ENCODE assay signal across 12 mouse cellular contexts in the genomic region with DNA sequence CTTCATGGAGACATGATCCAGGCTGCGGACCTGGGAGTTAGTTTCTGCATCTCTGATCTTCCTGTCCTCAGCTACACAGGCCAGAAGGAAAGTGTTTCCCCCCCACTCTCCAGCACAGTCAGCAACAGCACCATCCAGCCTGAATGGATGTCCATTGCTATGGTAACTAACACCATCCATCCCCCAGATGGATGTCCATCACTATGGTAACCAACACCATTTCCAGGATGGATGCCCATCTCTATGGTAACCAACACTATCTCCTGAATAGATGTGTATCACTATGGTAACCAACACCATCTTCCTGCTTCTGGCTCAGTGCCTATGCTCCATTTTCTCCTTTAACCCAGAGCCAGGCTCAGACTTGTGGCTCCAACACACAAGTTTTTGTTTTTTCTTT.
A peak's percentile ranks its signal among the peaks of the same experiment; 100 is the strongest.
DNase-seq lines count a peak whose midpoint lies in the region; ATAC-seq and TF ChIP-seq lines count a peak whose summit lies in the region.
"Had no signal": no experiment of that assay in that cellular context is flagged by ENCODE, and none has a peak within 500 bp of the region (broad histone marks: within the 10 kb centered on the region; RNA-seq: fewer than 3 reads in every experiment).

No protein-coding gene starts in this region.

- H3K4me3 ChIP-seq in embryonic facial prominence, embryonic 11.5 days (ENCODE audit: low read depth, low read length): no peak overlapping the region
- no peak overlapping the region for H3K4me3 ChIP-seq in embryonic facial prominence, embryonic 10.5 days
- H3K4me3 ChIP-seq in hindbrain, embryonic 15.5 days: no peak overlapping the region
- H3K4me3 ChIP-seq in midbrain, embryonic 14.5 days (replicated peaks; ENCODE audit: low read depth, low read length): no peak overlapping the region
- H3K4me3 ChIP-seq: heart, embryonic 15.5 days; limb, embryonic 15.5 days had no signal

- no peak overlapping the region for H3K9ac ChIP-seq in embryonic facial prominence, embryonic 11.5 days (replicated peaks; ENCODE audit: low read length)
- H3K9ac ChIP-seq in hindbrain, embryonic 15.5 days: no peak overlapping the region
- H3K9ac ChIP-seq in midbrain, embryonic 14.5 days (replicated peaks; ENCODE audit: low read length): no peak overlapping the region
- H3K9ac ChIP-seq: heart, embryonic 15.5 days; limb, embryonic 15.5 days had no signal

- WGBS in embryonic facial prominence, embryonic 11.5 days: 86% methylated on average over 1 of the region's 1 CpGs
- WGBS in embryonic facial prominence, embryonic 10.5 days: 66% methylated on average over 1 of the region's 1 CpGs
- 73% methylated on average over 1 of the region's 1 CpGs for WGBS in hindbrain, embryonic 15.5 days
- 82% methylated on average over 1 of the region's 1 CpGs for WGBS in midbrain, embryonic 14.5 days

- H3K4me2 ChIP-seq in embryonic facial prominence, embryonic 11.5 days (ENCODE audit: low read depth, low read length): no peak overlapping the region
- no peak overlapping the region for H3K4me2 ChIP-seq in hindbrain, embryonic 15.5 days
- no peak overlapping the region for H3K4me2 ChIP-seq in midbrain, embryonic 14.5 days (ENCODE audit: low read length)
- H3K4me2 ChIP-seq: heart, embryonic 15.5 days; limb, embryonic 15.5 days had no signal

- H3K27me3 ChIP-seq in embryonic facial prominence, embryonic 11.5 days (ENCODE audit: control insufficient read depth, insufficient read depth, low read length): no peaks in the 10 kb centered on the region
- no peaks in the 10 kb centered on the region for H3K27me3 ChIP-seq in embryonic facial prominence, embryonic 10.5 days (replicated peaks; ENCODE audit: low read depth, poor library complexity, severe bottlenecking)
- H3K27me3 ChIP-seq in hindbrain, embryonic 15.5 days: no peaks in the 10 kb centered on the region
- H3K27me3 ChIP-seq in midbrain, embryonic 14.5 days (ENCODE audit: control insufficient read depth, insufficient read depth, low read length): no peaks in the 10 kb centered on the region
- H3K27me3 ChIP-seq: heart, embryonic 15.5 days; limb, embryonic 15.5 days had no signal

- TF ChIP-seq POLR2A in brain, embryonic 14.5 days (IDR thresholded peaks at IDR 0.05; ENCODE audit: borderline replicate concordance, extremely low read depth, insufficient read depth, insufficient read length, poor library complexity, severe bottlenecking): no peak

- no peaks in the 10 kb centered on the region for H3K36me3 ChIP-seq in embryonic facial prominence, embryonic 11.5 days (replicated peaks; ENCODE audit: control insufficient read depth, insufficient read depth, low read depth, low read length)
- H3K36me3 ChIP-seq in embryonic facial prominence, embryonic 10.5 days (replicated peaks): no peaks in the 10 kb centered on the region
- H3K36me3 ChIP-seq in hindbrain, embryonic 15.5 days: no peaks in the 10 kb centered on the region
- H3K36me3 ChIP-seq in midbrain, embryonic 14.5 days (ENCODE audit: control insufficient read depth, insufficient read depth, low read length): no peaks in the 10 kb centered on the region
- H3K36me3 ChIP-seq: heart, embryonic 15.5 days; limb, embryonic 15.5 days had no signal

- 0 out of 2 replicates have a peak, but pooled peaks have one; percentile 48 for ATAC-seq in embryonic facial prominence, embryonic 11.5 days (replicated peaks; ENCODE audit: insufficient number of reproducible peaks, low FRiP score, low TSS enrichment, low read depth)
- peak; percentile 83 for ATAC-seq in hindbrain, embryonic 15.5 days (ENCODE audit: low FRiP score, low read depth)
- peak; percentile 74 for ATAC-seq in midbrain, embryonic 14.5 days (ENCODE audit: low FRiP score, low TSS enrichment)

- no peaks in the 10 kb centered on the region for H3K4me1 ChIP-seq in embryonic facial prominence, embryonic 11.5 days (ENCODE audit: control insufficient read depth, insufficient read depth, low read length)
- H3K4me1 ChIP-seq in embryonic facial prominence, embryonic 10.5 days: peaks cover 2% of the 10 kb centered on the region
- peaks cover 5% of the 10 kb centered on the region; the same call in 1 of the 2 replicates for H3K4me1 ChIP-seq in hindbrain, embryonic 15.5 days (replicated peaks)
- 0 out of 2 replicates have a peak, but pooled peaks cover 8% of the 10 kb centered on the region for H3K4me1 ChIP-seq in midbrain, embryonic 14.5 days (ENCODE audit: control insufficient read depth, insufficient read depth, low read length)

- no peak overlapping the region for H3K27ac ChIP-seq in embryonic facial prominence, embryonic 11.5 days (replicated peaks; ENCODE audit: low read depth, low read length)
- H3K27ac ChIP-seq in embryonic facial prominence, embryonic 10.5 days (replicated peaks): no peak overlapping the region
- no peak overlapping the region for H3K27ac ChIP-seq in hindbrain, embryonic 15.5 days (replicated peaks)
- H3K27ac ChIP-seq in midbrain, embryonic 14.5 days (replicated peaks; ENCODE audit: low read depth, low read length): no peak overlapping the region
- H3K27ac ChIP-seq: heart, embryonic 15.5 days; limb, embryonic 15.5 days had no signal

- no peak for TF ChIP-seq CTCF in brain, embryonic 14.5 days (IDR thresholded peaks at IDR 0.05; ENCODE audit: borderline replicate concordance, extremely low read depth, insufficient read depth, insufficient read length)

- no peaks in the 10 kb centered on the region for H3K9me3 ChIP-seq in embryonic facial prominence, embryonic 11.5 days (replicated peaks; ENCODE audit: control insufficient read depth, low read length)
- H3K9me3 ChIP-seq in embryonic facial prominence, embryonic 10.5 days: no peaks in the 10 kb centered on the region
- no peaks in the 10 kb centered on the region for H3K9me3 ChIP-seq in hindbrain, embryonic 15.5 days
- no peaks in the 10 kb centered on the region for H3K9me3 ChIP-seq in midbrain, embryonic 14.5 days (ENCODE audit: control insufficient read depth, low read length)
- H3K9me3 ChIP-seq: heart, embryonic 15.5 days; limb, embryonic 15.5 days had no signal

- no peak for DNase-seq in embryonic facial prominence, embryonic 11.5 days (ENCODE audit: low spot score)
- DNase-seq in embryonic facial prominence, embryonic 10.5 days (ENCODE audit: low spot score): no peak
- DNase-seq in brain, embryonic 14.5 days (ENCODE audit: low read depth): peak; percentile 88
- peak; percentile 74 for DNase-seq in midbrain, embryonic 14.5 days
- DNase-seq in lung, adult 18-20 months: no peak
- DNase-seq in adrenal gland, postnatal 4 days (ENCODE audit: low spot score in 2 of 2): no peak
- no peak for DNase-seq in T-cell, adult 2 months (ENCODE audit: low spot score)
- DNase-seq: adrenal gland, postnatal 36 days; kidney, postnatal 10 days had no signal

Comparison
In these comparisons a context has a peak if more than half of its experiments do, and no peak if none do; other contexts are left out.
1. DNase-seq: peak in brain, embryonic 14.5 days (single experiment) and midbrain, embryonic 14.5 days (single experiment); none in embryonic facial prominence, embryonic 11.5 days (single experiment), embryonic facial prominence, embryonic 10.5 days (single experiment), lung, adult 18-20 months (0 of 2), adrenal gland, postnatal 4 days (0 of 2) and T-cell, adult 2 months (single experiment).
2. Peak in every context shown above with its lines, with median percentiles within 50 percentile points of each other: ATAC-seq.